ENCODE assay signal across 9 mouse cellular contexts in genomic region chr5:138195463-138195862, GRCm38 (mm10). TPM values are rescaled to one million over a fixed set of nuclear protein-coding genes. Genes with fewer than 3 reads are reported as not detected.
DNase-seq lines count a peak whose midpoint lies in the region; ATAC-seq and TF ChIP-seq lines count a peak whose summit lies in the region.
"Had no signal": no experiment of that assay in that cellular context is flagged by ENCODE, and none has a peak within 500 bp of the region (broad histone marks: within the 10 kb centered on the region; RNA-seq: fewer than 3 reads in every experiment).

No protein-coding gene starts in this region.

- H3K9ac ChIP-seq in heart, embryonic 12.5 days: peak overlapping the region; percentile 87; the same call in 1 of the 2 replicates
- H3K9ac ChIP-seq in hindbrain, postnatal 0 days (replicated peaks; ENCODE audit: low read length): peak overlapping the region; percentile 68; the same call in 1 of the 2 replicates
- peak overlapping the region; percentile 86 for H3K9ac ChIP-seq in midbrain, embryonic 15.5 days

- H3K27ac ChIP-seq in heart, embryonic 12.5 days (ENCODE audit: poor library complexity, severe bottlenecking): no peak overlapping the region
- H3K27ac ChIP-seq in embryonic facial prominence, embryonic 10.5 days (replicated peaks): 0 out of 2 replicates have a peak overlapping the region, but pooled peaks have one; percentile 92
- peak overlapping the region; percentile 93 for H3K27ac ChIP-seq in hindbrain, postnatal 0 days
- H3K27ac ChIP-seq in midbrain, embryonic 15.5 days: peak overlapping the region; percentile 92

- no peaks in the 10 kb centered on the region for H3K9me3 ChIP-seq in heart, embryonic 12.5 days (replicated peaks)
- H3K9me3 ChIP-seq in embryonic facial prominence, embryonic 10.5 days: no peaks in the 10 kb centered on the region
- H3K9me3 ChIP-seq in hindbrain, postnatal 0 days (ENCODE audit: low read length): no peaks in the 10 kb centered on the region
- no peaks in the 10 kb centered on the region for H3K9me3 ChIP-seq in midbrain, embryonic 15.5 days

- H3K4me3 ChIP-seq in heart, embryonic 12.5 days: peak overlapping the region; percentile 71; the same call in 1 of the 2 replicates
- H3K4me3 ChIP-seq in embryonic facial prominence, embryonic 10.5 days: peak overlapping the region; percentile 76
- peak overlapping the region; percentile 76 for H3K4me3 ChIP-seq in hindbrain, postnatal 0 days (ENCODE audit: low read length)
- H3K4me3 ChIP-seq in midbrain, embryonic 15.5 days: peak overlapping the region; percentile 73

- no peak for ATAC-seq in heart, embryonic 12.5 days (ENCODE audit: insufficient number of reproducible peaks, low FRiP score)
- ATAC-seq in hindbrain, postnatal 0 days: no peak
- ATAC-seq in midbrain, embryonic 15.5 days (replicated peaks): no peak
- ATAC-seq in CD4-positive, CD25-positive, alpha-beta regulatory T cell, adult 4 months: no peak

- WGBS in heart, embryonic 12.5 days: 79% methylated on average over 7 of the region's 7 CpGs
- 82% methylated on average over 7 of the region's 7 CpGs for WGBS in embryonic facial prominence, embryonic 10.5 days
- 56% methylated on average over 7 of the region's 7 CpGs for WGBS in hindbrain, postnatal 0 days
- WGBS in midbrain, embryonic 15.5 days: 70% methylated on average over 7 of the region's 7 CpGs

- no peak for TF ChIP-seq CTCF in hindbrain, postnatal 0 days (IDR thresholded peaks at IDR 0.05; ENCODE audit: low read depth)

- no peaks in the 10 kb centered on the region for H3K27me3 ChIP-seq in heart, embryonic 12.5 days (replicated peaks)
- no peaks in the 10 kb centered on the region for H3K27me3 ChIP-seq in embryonic facial prominence, embryonic 10.5 days (replicated peaks; ENCODE audit: low read depth, poor library complexity, severe bottlenecking)
- no peaks in the 10 kb centered on the region for H3K27me3 ChIP-seq in hindbrain, postnatal 0 days (ENCODE audit: insufficient read depth, low read length)
- H3K27me3 ChIP-seq in midbrain, embryonic 15.5 days (replicated peaks): no peaks in the 10 kb centered on the region
- H3K27me3 ChIP-seq: CH12.LX had no signal

- 0 out of 2 replicates have a peak, but pooled peaks cover 3% of the 10 kb centered on the region for H3K4me1 ChIP-seq in heart, embryonic 12.5 days (replicated peaks)
- H3K4me1 ChIP-seq in embryonic facial prominence, embryonic 10.5 days: peaks cover 19% of the 10 kb centered on the region
- no peaks in the 10 kb centered on the region for H3K4me1 ChIP-seq in hindbrain, postnatal 0 days (ENCODE audit: insufficient read depth, low read length)
- peaks cover 21% of the 10 kb centered on the region for H3K4me1 ChIP-seq in midbrain, embryonic 15.5 days

- peaks cover 16% of the 10 kb centered on the region for H3K36me3 ChIP-seq in heart, embryonic 12.5 days
- peaks cover 32% of the 10 kb centered on the region for H3K36me3 ChIP-seq in embryonic facial prominence, embryonic 10.5 days (replicated peaks)
- H3K36me3 ChIP-seq in hindbrain, postnatal 0 days (ENCODE audit: insufficient read depth, low read length): no peaks in the 10 kb centered on the region
- H3K36me3 ChIP-seq in midbrain, embryonic 15.5 days (replicated peaks): peaks cover 12% of the 10 kb centered on the region

- no peak for DNase-seq in heart, postnatal 4 days
- no peak for DNase-seq in embryonic facial prominence, embryonic 10.5 days (ENCODE audit: low spot score)
- no peak for DNase-seq in hindbrain, postnatal 0 days (ENCODE audit: low spot score)
- no peak for DNase-seq in layer of hippocampus, adult 9-11 months
- DNase-seq in adrenal gland, postnatal 25 days: no peak

- H3K4me2 ChIP-seq in heart, embryonic 12.5 days: peak overlapping the region; percentile 87
- H3K4me2 ChIP-seq in hindbrain, postnatal 0 days (ENCODE audit: low read depth, low read length): peak overlapping the region; percentile 97
- H3K4me2 ChIP-seq in midbrain, embryonic 15.5 days: peak overlapping the region; percentile 66

RNA-seq across cellular contexts. Expression of gene Mblac1, which starts 1.3 kb away (rescaled TPM):
- polyA plus RNA-seq in heart, embryonic 12.5 days (2016; fragmentation: Nextera tagmentation; extraction: Ambion mirVana): 5.1 and 6.2 TPM in 2 replicates
- 1 to 10 TPM; 4.3 to 4.6 TPM for total RNA-seq in heart, postnatal 4 days (2021)
- polyA plus RNA-seq in embryonic facial prominence, embryonic 10.5 days (2016; fragmentation: Nextera tagmentation; extraction: Ambion mirVana): 8.7 and 9.4 TPM in 2 replicates
- 9.5 and 16.5 TPM in 2 replicates for total RNA-seq in hindbrain, postnatal 0 days (2014; rRNA removed)
- 9.3 and 10.6 TPM in 2 replicates for polyA plus RNA-seq in hindbrain, postnatal 0 days (2015; fragmentation: Nextera tagmentation; extraction: Ambion mirVana)
- 15.1 and 18.5 TPM in 2 replicates for polyA plus RNA-seq in midbrain, embryonic 15.5 days (2015; fragmentation: Nextera tagmentation; extraction: Ambion mirVana)
- polyA plus RNA-seq in CD4-positive, CD25-positive, alpha-beta regulatory T cell, adult 4 months (2017; shearing (Covaris generic)): not detected
- total RNA-seq in adrenal gland, postnatal 25 days (2021): 9.4 and 12.1 TPM in 2 replicates

RNA-seq across cellular contexts. Expression of gene Cnpy4, which starts 8.2 kb away (rescaled TPM):
- polyA plus RNA-seq in heart, embryonic 12.5 days (2016; fragmentation: Nextera tagmentation; extraction: Ambion mirVana): 26.2 and 26.5 TPM in 2 replicates
- 1 to 10 TPM; 8.9 to 9.4 TPM for total RNA-seq in heart, postnatal 4 days (2021)
- 54.4 and 54.6 TPM in 2 replicates for polyA plus RNA-seq in embryonic facial prominence, embryonic 10.5 days (2016; fragmentation: Nextera tagmentation; extraction: Ambion mirVana)
- 11.0 and 11.1 TPM in 2 replicates for total RNA-seq in hindbrain, postnatal 0 days (2014; rRNA removed)
- 20.8 and 23.4 TPM in 2 replicates for polyA plus RNA-seq in hindbrain, postnatal 0 days (2015; fragmentation: Nextera tagmentation; extraction: Ambion mirVana)
- polyA plus RNA-seq in midbrain, embryonic 15.5 days (2015; fragmentation: Nextera tagmentation; extraction: Ambion mirVana): 33.3 and 35.5 TPM in 2 replicates
- polyA plus RNA-seq in CD4-positive, CD25-positive, alpha-beta regulatory T cell, adult 4 months (2017; shearing (Covaris generic)): 10 to 100 TPM; 42.2 to 61.8 TPM
- 21.6 and 25.5 TPM in 2 replicates for total RNA-seq in adrenal gland, postnatal 25 days (2021)

RNA-seq across cellular contexts. Expression of gene Taf6, which starts 8.2 kb away (rescaled TPM):
- polyA plus RNA-seq in heart, embryonic 12.5 days (2016; fragmentation: Nextera tagmentation; extraction: Ambion mirVana): 73.9 and 78.5 TPM in 2 replicates
- 10 to 100 TPM; 27.7 to 28.8 TPM for total RNA-seq in heart, postnatal 4 days (2021)
- polyA plus RNA-seq in embryonic facial prominence, embryonic 10.5 days (2016; fragmentation: Nextera tagmentation; extraction: Ambion mirVana): 146 and 149 TPM in 2 replicates
- 67.2 and 70.2 TPM in 2 replicates for total RNA-seq in hindbrain, postnatal 0 days (2014; rRNA removed)
- polyA plus RNA-seq in hindbrain, postnatal 0 days (2015; fragmentation: Nextera tagmentation; extraction: Ambion mirVana): 48.2 and 49.9 TPM in 2 replicates
- 83.6 and 86.5 TPM in 2 replicates for polyA plus RNA-seq in midbrain, embryonic 15.5 days (2015; fragmentation: Nextera tagmentation; extraction: Ambion mirVana)
- 10 to 100 TPM; 60.5 to 73.4 TPM for polyA plus RNA-seq in CD4-positive, CD25-positive, alpha-beta regulatory T cell, adult 4 months (2017; shearing (Covaris generic))
- total RNA-seq in adrenal gland, postnatal 25 days (2021): 42.9 and 46.0 TPM in 2 replicates

RNA-seq across cellular contexts. Expression of gene Mcm7, which starts 23.2 kb away (rescaled TPM):
- polyA plus RNA-seq in heart, embryonic 12.5 days (2016; fragmentation: Nextera tagmentation; extraction: Ambion mirVana): 136 and 138 TPM in 2 replicates
- total RNA-seq in heart, postnatal 4 days (2021): 10 to 100 TPM; 80.5 to 86.4 TPM
- 365 and 378 TPM in 2 replicates for polyA plus RNA-seq in embryonic facial prominence, embryonic 10.5 days (2016; fragmentation: Nextera tagmentation; extraction: Ambion mirVana)
- 41.6 and 43.0 TPM in 2 replicates for total RNA-seq in hindbrain, postnatal 0 days (2014; rRNA removed)
- polyA plus RNA-seq in hindbrain, postnatal 0 days (2015; fragmentation: Nextera tagmentation; extraction: Ambion mirVana): 58.8 and 63.3 TPM in 2 replicates
- polyA plus RNA-seq in midbrain, embryonic 15.5 days (2015; fragmentation: Nextera tagmentation; extraction: Ambion mirVana): 93.3 and 95.3 TPM in 2 replicates
- polyA plus RNA-seq in CD4-positive, CD25-positive, alpha-beta regulatory T cell, adult 4 months (2017; shearing (Covaris generic)): 10 to 100 TPM; 47.6 to 74.5 TPM
- total RNA-seq in adrenal gland, postnatal 25 days (2021): 46.7 and 48.8 TPM in 2 replicates

RNA-seq across cellular contexts. Expression of gene Ap4m1, which starts 23.7 kb away (rescaled TPM):
- polyA plus RNA-seq in heart, embryonic 12.5 days (2016; fragmentation: Nextera tagmentation; extraction: Ambion mirVana): 12.1 and 12.6 TPM in 2 replicates
- total RNA-seq in heart, postnatal 4 days (2021): 10 to 100 TPM; 14.0 to 16.7 TPM
- 30.6 and 33.0 TPM in 2 replicates for polyA plus RNA-seq in embryonic facial prominence, embryonic 10.5 days (2016; fragmentation: Nextera tagmentation; extraction: Ambion mirVana)
- total RNA-seq in hindbrain, postnatal 0 days (2014; rRNA removed): 30.3 and 46.9 TPM in 2 replicates
- polyA plus RNA-seq in hindbrain, postnatal 0 days (2015; fragmentation: Nextera tagmentation; extraction: Ambion mirVana): 14.5 and 16.5 TPM in 2 replicates
- 28.5 and 30.5 TPM in 2 replicates for polyA plus RNA-seq in midbrain, embryonic 15.5 days (2015; fragmentation: Nextera tagmentation; extraction: Ambion mirVana)
- 1 to 10 TPM; 5.3 to 6.1 TPM for polyA plus RNA-seq in CD4-positive, CD25-positive, alpha-beta regulatory T cell, adult 4 months (2017; shearing (Covaris generic))
- total RNA-seq in adrenal gland, postnatal 25 days (2021): 19.1 and 25.8 TPM in 2 replicates
